26 mouse cellular contexts compared by ENCODE assay signal in genomic region chr3:148681186-148681585, GRCm38 (mm10).
A peak's percentile ranks its signal among the peaks of the same experiment; 100 is the strongest.
DNase-seq lines count a peak whose midpoint lies in the region; ATAC-seq and TF ChIP-seq lines count a peak whose summit lies in the region.
"Had no signal": no experiment of that assay in that cellular context is flagged by ENCODE, and none has a peak within 500 bp of the region (broad histone marks: within the 10 kb centered on the region; RNA-seq: fewer than 3 reads in every experiment).

No protein-coding gene starts in this region.

- H3K4me3 ChIP-seq in heart, embryonic 13.5 days, result no peak overlapping the region
- no peak overlapping the region for H3K4me3 ChIP-seq in heart, embryonic 11.5 days (ENCODE audit: low read depth, low read length)
- no peak overlapping the region for H3K4me3 ChIP-seq in testis, adult 2 months (ENCODE audit: control insufficient read depth, low read depth, low read length)
- H3K4me3 ChIP-seq: embryonic facial prominence, embryonic 15.5 days; forebrain, embryonic 12.5 days; hindbrain, embryonic 10.5 days; limb, embryonic 13.5 days; stomach, embryonic 15.5 days had no signal

- peak; percentile 28 to 73 for DNase-seq in adrenal gland, adult (ENCODE audit: inconsistent age in 2 of 2, low spot score in 1 of 2)
- DNase-seq in adrenal gland, postnatal 25 days, result no peak
- DNase-seq in heart, adult 8-10 months (ENCODE audit: low spot score), result no peak
- peak; percentile 9 for DNase-seq in heart, postnatal 4 days
- no peak for DNase-seq in testis, postnatal 10 days (ENCODE audit: low spot score)
- DNase-seq: cerebellum, adult 11-12 months; cerebellum, postnatal 10 days; forebrain, postnatal 0 days; lung, embryonic 14.5 days; lung, postnatal 14 days; midbrain, embryonic 14.5 days; right cerebral cortex, postnatal 25 days; thymus, adult 2 months; thymus, postnatal 36 days had no signal

- peaks cover 23% of the 10 kb centered on the region for H3K4me1 ChIP-seq in heart, embryonic 13.5 days
- no peaks in the 10 kb centered on the region for H3K4me1 ChIP-seq in heart, embryonic 11.5 days (ENCODE audit: control insufficient read depth, insufficient read depth, low read length)
- no peaks in the 10 kb centered on the region for H3K4me1 ChIP-seq in testis, adult 2 months (ENCODE audit: control insufficient read depth, insufficient read depth, low read length)
- H3K4me1 ChIP-seq: embryonic facial prominence, embryonic 15.5 days; forebrain, embryonic 12.5 days; hindbrain, embryonic 10.5 days; stomach, embryonic 15.5 days had no signal

- no peak overlapping the region for H3K4me2 ChIP-seq in heart, embryonic 13.5 days
- no peak overlapping the region for H3K4me2 ChIP-seq in heart, embryonic 11.5 days
- H3K4me2 ChIP-seq: embryonic facial prominence, embryonic 15.5 days; forebrain, embryonic 12.5 days; limb, embryonic 13.5 days; lung, embryonic 14.5 days; stomach, embryonic 15.5 days had no signal

- TF ChIP-seq POLR2A in testis, adult 2 months (IDR thresholded peaks at IDR 0.05; ENCODE audit: control insufficient read depth, low read depth, low read length), result no peak

- no peaks in the 10 kb centered on the region for H3K27me3 ChIP-seq in heart, embryonic 13.5 days (replicated peaks)
- H3K27me3 ChIP-seq in heart, embryonic 11.5 days (ENCODE audit: control insufficient read depth, insufficient read depth, low read length), result no peaks in the 10 kb centered on the region
- no peaks in the 10 kb centered on the region for H3K27me3 ChIP-seq in testis, adult 2 months (ENCODE audit: control insufficient read depth, insufficient read depth, low read length)
- H3K27me3 ChIP-seq: CH12.LX; embryonic facial prominence, embryonic 15.5 days; forebrain, embryonic 12.5 days; limb, embryonic 13.5 days; stomach, embryonic 15.5 days had no signal

- peak overlapping the region; percentile 43 for H3K27ac ChIP-seq in heart, embryonic 13.5 days (replicated peaks)
- H3K27ac ChIP-seq in heart, embryonic 11.5 days (ENCODE audit: low read depth, low read length), result no peak overlapping the region
- peak overlapping the region; percentile 27 for H3K27ac ChIP-seq in testis, adult 2 months (ENCODE audit: control insufficient read depth, insufficient read depth, low read depth, low read length)
- H3K27ac ChIP-seq: embryonic facial prominence, embryonic 15.5 days; forebrain, embryonic 12.5 days; hindbrain, embryonic 10.5 days; kidney, postnatal 0 days; limb, embryonic 13.5 days; liver, embryonic 14.5 days; stomach, embryonic 15.5 days had no signal

- H3K9ac ChIP-seq in heart, embryonic 13.5 days, result no peak overlapping the region
- no peak overlapping the region for H3K9ac ChIP-seq in heart, embryonic 11.5 days (ENCODE audit: low read depth, low read length)
- H3K9ac ChIP-seq: embryonic facial prominence, embryonic 15.5 days; forebrain, embryonic 12.5 days; forebrain, postnatal 0 days; limb, embryonic 13.5 days; liver, embryonic 14.5 days; lung, embryonic 14.5 days; stomach, embryonic 15.5 days had no signal

- no peaks in the 10 kb centered on the region for H3K9me3 ChIP-seq in heart, embryonic 13.5 days
- H3K9me3 ChIP-seq in heart, embryonic 11.5 days (replicated peaks; ENCODE audit: control insufficient read depth, low read length), result no peaks in the 10 kb centered on the region
- H3K9me3 ChIP-seq: embryonic facial prominence, embryonic 15.5 days; forebrain, embryonic 12.5 days; hindbrain, embryonic 10.5 days; limb, embryonic 13.5 days; stomach, embryonic 15.5 days had no signal

- H3K36me3 ChIP-seq in heart, embryonic 13.5 days, result no peaks in the 10 kb centered on the region
- no peaks in the 10 kb centered on the region for H3K36me3 ChIP-seq in heart, embryonic 11.5 days (ENCODE audit: control insufficient read depth, insufficient read depth, low read length)
- H3K36me3 ChIP-seq in testis, adult 2 months (ENCODE audit: control insufficient read depth, insufficient read depth, low read length), result no peaks in the 10 kb centered on the region
- H3K36me3 ChIP-seq: embryonic facial prominence, embryonic 15.5 days; forebrain, embryonic 12.5 days; hindbrain, embryonic 10.5 days; limb, embryonic 13.5 days; stomach, embryonic 15.5 days had no signal

- WGBS in heart, embryonic 13.5 days, result 35% methylated on average over 2 of the region's 2 CpGs
- 62% methylated on average over 2 of the region's 2 CpGs for WGBS in heart, embryonic 11.5 days (ENCODE audit: insufficient replicate concordance)

- TF ChIP-seq CTCF in testis, adult 2 months (IDR thresholded peaks at IDR 0.05; ENCODE audit: control insufficient read depth, insufficient read depth, insufficient replicate concordance, low read depth, low read length), result no peak

- no peak for ATAC-seq in heart, embryonic 13.5 days (ENCODE audit: extremely low read depth, insufficient number of reproducible peaks, low FRiP score, low TSS enrichment)
- ATAC-seq in heart, embryonic 11.5 days (replicated peaks; ENCODE audit: insufficient number of reproducible peaks, low FRiP score, low TSS enrichment), result no peak
- ATAC-seq: forebrain, postnatal 0 days; hindbrain, embryonic 16.5 days had no signal

Comparison
In these comparisons a context has a peak if more than half of its experiments do, and no peak if none do; other contexts are left out.
1. DNase-seq: peak in adrenal gland, adult (2 of 2) and heart, postnatal 4 days (single experiment); none in adrenal gland, postnatal 25 days (single experiment), heart, adult 8-10 months (single experiment) and testis, postnatal 10 days (single experiment).